In genomic region chr1:89631747-89632146, GRCm38 (mm10) we compare ENCODE assay signal across 9 mouse cellular contexts.
DNase-seq lines count a peak whose midpoint lies in the region; ATAC-seq lines count a peak whose summit lies in the region.
"Had no signal": no experiment of that assay in that cellular context is flagged by ENCODE, and none has a peak within 500 bp of the region (broad histone marks: within the 10 kb centered on the region; RNA-seq: fewer than 3 reads in every experiment).

No protein-coding gene starts in this region.

- H3K4me2 ChIP-seq in hindbrain, embryonic 11.5 days (replicated peaks; ENCODE audit: low read depth, low read length), result no peak overlapping the region
- no peak overlapping the region for H3K4me2 ChIP-seq in hindbrain, embryonic 13.5 days

- no peaks in the 10 kb centered on the region for H3K4me1 ChIP-seq in hindbrain, embryonic 11.5 days (replicated peaks; ENCODE audit: control insufficient read depth, insufficient read depth, low read length)
- H3K4me1 ChIP-seq in hindbrain, embryonic 13.5 days (replicated peaks), result peaks cover 9% of the 10 kb centered on the region

- peaks cover 2% of the 10 kb centered on the region; the same call in 1 of the 2 replicates for H3K36me3 ChIP-seq in hindbrain, embryonic 11.5 days (ENCODE audit: control insufficient read depth, insufficient read depth, low read length)
- H3K36me3 ChIP-seq in hindbrain, embryonic 13.5 days, result peaks cover 61% of the 10 kb centered on the region

- H3K9ac ChIP-seq in hindbrain, embryonic 11.5 days (ENCODE audit: low read depth, low read length), result no peak overlapping the region
- no peak overlapping the region for H3K9ac ChIP-seq in hindbrain, embryonic 13.5 days

- DNase-seq in hindbrain, embryonic 11.5 days (ENCODE audit: low spot score), result peak; percentile 70
- peak; percentile 80 for DNase-seq in 3T3-L1 (ENCODE audit: low read depth, low spot score)
- DNase-seq in Muller cell, postnatal 12 days (ENCODE audit: inconsistent ontology term), result peak; percentile 60
- DNase-seq in hindlimb bud, embryonic 11.5 days (ENCODE audit: extremely low spot score, low read depth, low spot score), result peak; percentile 60
- no peak for DNase-seq in right cerebral cortex, postnatal 25 days
- DNase-seq in spleen, adult 18-20 months, result no peak
- DNase-seq in layer of hippocampus, postnatal 36 days, result no peak

- no peaks in the 10 kb centered on the region for H3K9me3 ChIP-seq in hindbrain, embryonic 11.5 days (ENCODE audit: control insufficient read depth, low read length)
- H3K9me3 ChIP-seq in hindbrain, embryonic 13.5 days, result no peaks in the 10 kb centered on the region

- H3K27ac ChIP-seq in hindbrain, embryonic 11.5 days (ENCODE audit: low read depth, low read length), result no peak overlapping the region
- no peak overlapping the region for H3K27ac ChIP-seq in hindbrain, embryonic 13.5 days

- H3K4me3 ChIP-seq in hindbrain, embryonic 11.5 days (ENCODE audit: low read depth, low read length), result no peak overlapping the region
- H3K4me3 ChIP-seq in hindbrain, embryonic 13.5 days, result no peak overlapping the region
- H3K4me3 ChIP-seq: myocyte had no signal

- WGBS in hindbrain, embryonic 11.5 days, result 50% methylated on average over 1 of the region's 1 CpGs
- 25% methylated on average over 1 of the region's 1 CpGs for WGBS in hindbrain, embryonic 13.5 days

- no peak for ATAC-seq in hindbrain, embryonic 11.5 days (ENCODE audit: low FRiP score)
- ATAC-seq in hindbrain, embryonic 13.5 days (ENCODE audit: low FRiP score), result no peak

- H3K27me3 ChIP-seq in hindbrain, embryonic 11.5 days (ENCODE audit: control insufficient read depth, insufficient read depth, low read length), result no peaks in the 10 kb centered on the region
- no peaks in the 10 kb centered on the region for H3K27me3 ChIP-seq in hindbrain, embryonic 13.5 days

Comparison
In these comparisons a context has a peak if more than half of its experiments do, and no peak if none do; other contexts are left out.
1. DNase-seq: peak in hindbrain, embryonic 11.5 days (single experiment), 3T3-L1 (single experiment), Muller cell, postnatal 12 days (single experiment) and hindlimb bud, embryonic 11.5 days (single experiment); none in right cerebral cortex, postnatal 25 days (single experiment), spleen, adult 18-20 months (0 of 2) and layer of hippocampus, postnatal 36 days (0 of 2).